Mouse (Mus musculus): Measurements from ENCODE around the gene Ust.

DNA sequence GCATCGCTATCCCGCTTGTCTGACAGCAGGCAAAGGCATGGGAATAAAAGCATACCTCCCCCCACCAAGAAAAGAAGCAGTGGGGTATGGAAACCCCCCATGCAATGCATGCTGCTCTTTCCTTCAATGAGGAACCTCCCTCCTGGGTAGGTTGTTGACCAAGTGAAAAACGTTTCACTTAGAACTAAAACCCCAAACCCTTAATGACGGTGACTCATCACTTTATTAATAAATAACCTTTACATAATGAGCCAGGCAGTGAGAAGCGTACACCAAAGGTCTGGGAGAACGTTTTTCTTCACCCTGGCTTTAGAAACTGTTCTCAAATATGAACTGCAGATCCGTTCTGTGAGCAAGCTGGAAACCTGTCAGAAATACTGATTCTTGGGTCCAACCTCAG lies 130.4 kb downstream of the Ust start:
- TF ChIP-seq CTCF (IDR thresholded peaks at IDR 0.05; ENCODE audit: low read depth, low read length) (no peak), GATA1 (IDR thresholded peaks at IDR 0.05; ENCODE audit: borderline replicate concordance, low read length) (no peak)

All from G1E (cell line).